ENCODE assay signal across 8 mouse cellular contexts in genomic region chr2:119288270-119288882, GRCm38 (mm10). TPM values are rescaled to one million over a fixed set of nuclear protein-coding genes. Genes with fewer than 3 reads are reported as not detected.
DNase-seq lines count a peak whose midpoint lies in the region; ATAC-seq and TF ChIP-seq lines count a peak whose summit lies in the region.

TSS of gene Vps18 (plus strand) at chr2:119288740.

- no peaks in the 10 kb centered on the region for H3K9me3 ChIP-seq in embryonic facial prominence, embryonic 15.5 days (replicated peaks)
- no peaks in the 10 kb centered on the region for H3K9me3 ChIP-seq in limb, embryonic 14.5 days (ENCODE audit: control insufficient read depth, low read length)
- H3K9me3 ChIP-seq in midbrain, postnatal 0 days (ENCODE audit: low read length), result no peaks in the 10 kb centered on the region

- H3K36me3 ChIP-seq in embryonic facial prominence, embryonic 15.5 days, result peaks cover 35% of the 10 kb centered on the region
- peaks cover 34% of the 10 kb centered on the region for H3K36me3 ChIP-seq in limb, embryonic 14.5 days (ENCODE audit: control insufficient read depth, insufficient read depth, low read length)
- peaks cover 26% of the 10 kb centered on the region for H3K36me3 ChIP-seq in midbrain, postnatal 0 days (ENCODE audit: insufficient read depth, low read length)

- H3K27ac ChIP-seq in bone marrow, adult 2 months (ENCODE audit: control insufficient read depth, insufficient read depth, low read depth, low read length, poor library complexity), result peak within 1 kb of the TSS; percentile 87
- H3K27ac ChIP-seq in embryonic facial prominence, embryonic 15.5 days (replicated peaks), result peak within 1 kb of the TSS; percentile 39
- peak within 1 kb of the TSS; percentile 48; the same call in 1 of the 2 replicates for H3K27ac ChIP-seq in limb, embryonic 14.5 days (replicated peaks; ENCODE audit: low read depth, low read length)
- H3K27ac ChIP-seq in midbrain, postnatal 0 days (ENCODE audit: low read depth, low read length), result peak within 1 kb of the TSS; percentile 48; the same call in 1 of the 2 replicates

- H3K27me3 ChIP-seq in embryonic facial prominence, embryonic 15.5 days, result no peaks in the 10 kb centered on the region
- H3K27me3 ChIP-seq in limb, embryonic 14.5 days (ENCODE audit: control insufficient read depth, insufficient read depth, low read length), result no peaks in the 10 kb centered on the region
- H3K27me3 ChIP-seq in midbrain, postnatal 0 days (ENCODE audit: insufficient read depth, low read length), result no peaks in the 10 kb centered on the region

- peak; percentile 95 for TF ChIP-seq CTCF in bone marrow, adult 2 months (IDR thresholded peaks at IDR 0.05; ENCODE audit: control insufficient read depth, insufficient read depth, low read length)
- peak; percentile 99 for TF ChIP-seq CTCF in midbrain, postnatal 0 days (IDR thresholded peaks at IDR 0.05)

- H3K4me1 ChIP-seq in bone marrow, adult 2 months (ENCODE audit: control insufficient read depth, insufficient read depth, low read length), result peaks cover 1% of the 10 kb centered on the region; the same call in 1 of the 2 replicates
- H3K4me1 ChIP-seq in embryonic facial prominence, embryonic 15.5 days, result peaks cover 20% of the 10 kb centered on the region
- peaks cover 5% of the 10 kb centered on the region; the same call in 1 of the 2 replicates for H3K4me1 ChIP-seq in limb, embryonic 14.5 days (ENCODE audit: control insufficient read depth, insufficient read depth, low read length)
- H3K4me1 ChIP-seq in midbrain, postnatal 0 days (ENCODE audit: insufficient read depth, low read length), result no peaks in the 10 kb centered on the region

- peak within 1 kb of the TSS; percentile 88 for H3K4me3 ChIP-seq in bone marrow, adult 2 months (replicated peaks; ENCODE audit: control insufficient read depth, low read depth, low read length)
- H3K4me3 ChIP-seq in embryonic facial prominence, embryonic 15.5 days (replicated peaks), result peak within 1 kb of the TSS; percentile 72
- peak within 1 kb of the TSS; percentile 82 for H3K4me3 ChIP-seq in limb, embryonic 14.5 days (replicated peaks; ENCODE audit: low read length)
- peak within 1 kb of the TSS; percentile 70 for H3K4me3 ChIP-seq in midbrain, postnatal 0 days (ENCODE audit: low read depth, low read length)

- H3K9ac ChIP-seq in embryonic facial prominence, embryonic 15.5 days, result peak within 1 kb of the TSS; percentile 82
- H3K9ac ChIP-seq in limb, embryonic 14.5 days (ENCODE audit: low read depth, low read length, severe bottlenecking), result peak within 1 kb of the TSS; percentile 78
- peak within 1 kb of the TSS; percentile 78 for H3K9ac ChIP-seq in midbrain, postnatal 0 days (replicated peaks; ENCODE audit: low read length, poor library complexity, severe bottlenecking)

- peak; percentile 97 for DNase-seq in 416B (ENCODE audit: low read depth)
- DNase-seq in heart, adult 8-10 months (ENCODE audit: low spot score), result peak; percentile 98
- peak; percentile 98 for DNase-seq in kidney, adult 9 months
- peak; percentile 95 for DNase-seq in limb, embryonic 14.5 days (ENCODE audit: low spot score)
- DNase-seq in midbrain, postnatal 0 days (ENCODE audit: low spot score), result peak; percentile 97
- DNase-seq in spleen, postnatal 14 days (ENCODE audit: low spot score in 2 of 2), result peak; percentile 93 to 98

- under 1% methylated on average over 31 of the region's 31 CpGs for WGBS in bone marrow, adult 2 months
- 2% methylated on average over 31 of the region's 31 CpGs for WGBS in embryonic facial prominence, embryonic 15.5 days
- 0% methylated on average over 31 of the region's 31 CpGs for WGBS in limb, embryonic 14.5 days
- under 1% methylated on average over 31 of the region's 31 CpGs for WGBS in midbrain, postnatal 0 days

- H3K4me2 ChIP-seq in embryonic facial prominence, embryonic 15.5 days (replicated peaks), result peak within 1 kb of the TSS; percentile 84
- H3K4me2 ChIP-seq in limb, embryonic 14.5 days (replicated peaks; ENCODE audit: low read depth, low read length, severe bottlenecking), result peak within 1 kb of the TSS; percentile 83
- peak within 1 kb of the TSS; percentile 87 for H3K4me2 ChIP-seq in midbrain, postnatal 0 days (ENCODE audit: low read depth, low read length, poor library complexity, severe bottlenecking)

- peak; percentile 94 for ATAC-seq in embryonic facial prominence, embryonic 15.5 days (ENCODE audit: insufficient number of reproducible peaks, low FRiP score, low TSS enrichment, low read depth)
- ATAC-seq in limb, embryonic 14.5 days (ENCODE audit: low FRiP score, low read depth), result peak; percentile 98
- ATAC-seq in midbrain, postnatal 0 days (ENCODE audit: low FRiP score), result peak; percentile 93

- TF ChIP-seq POLR2A in bone marrow, adult 2 months (IDR thresholded peaks at IDR 0.05; ENCODE audit: borderline replicate concordance, control insufficient read depth, low read depth, low read length), result peak; percentile 81; the same call in 1 of the 2 replicates
- no peak for TF ChIP-seq POLR2A in limb, embryonic 14.5 days (IDR thresholded peaks at IDR 0.05; ENCODE audit: borderline replicate concordance, extremely low read depth, insufficient read depth, insufficient read length)

RNA-seq across cellular contexts. Expression of gene Vps18, which starts in this region (rescaled TPM):
- 6.5 and 9.7 TPM in 2 replicates for polyA plus RNA-seq in bone marrow, adult 2 months (2011; ENCODE audit: insufficient read depth, insufficient read length, low replicate concordance, missing spikeins)
- 18.8 and 19.6 TPM in 2 replicates for polyA plus RNA-seq in embryonic facial prominence, embryonic 15.5 days (2015; fragmentation: Nextera tagmentation; extraction: Ambion mirVana)
- 10 to 100 TPM; 12.5 to 14.0 (median 13.6) TPM for total RNA-seq in heart, adult 8-10 months (2022)
- polyA plus RNA-seq in limb, embryonic 14.5 days (2012; rRNA removed), result 17.0 and 19.2 TPM in 2 replicates
- 14.8 and 16.6 TPM in 2 replicates for polyA plus RNA-seq in limb, embryonic 14.5 days (2014; fragmentation: Nextera tagmentation; extraction: Ambion mirVana)
- total RNA-seq in midbrain, postnatal 0 days (2014; rRNA removed), result 30.1 and 36.9 TPM in 2 replicates
- polyA plus RNA-seq in midbrain, postnatal 0 days (2015; fragmentation: Nextera tagmentation; extraction: Ambion mirVana), result 21.4 and 21.6 TPM in 2 replicates

Comparison
In these comparisons a context has a peak if more than half of its experiments do, and no peak if none do; other contexts are left out.
1. Peak in every context shown above with its lines: DNase-seq, ATAC-seq, H3K4me3 ChIP-seq and H3K27ac ChIP-seq.